Mouse (Mus musculus) layer of hippocampus, adult 9-11 months (tissue): ENCODE measurements at regions not wholly inside any gene's neighbourhood (a gene's known extent, or its start where the extent isn't known, plus 50 kb on each side); places are given as distances from the start of the nearest gene placed in this dataset.

Experiments
- DNase-seq: peaks from one replicate; pipeline ENCODE4 v3.0.0; 2022

DNA sequence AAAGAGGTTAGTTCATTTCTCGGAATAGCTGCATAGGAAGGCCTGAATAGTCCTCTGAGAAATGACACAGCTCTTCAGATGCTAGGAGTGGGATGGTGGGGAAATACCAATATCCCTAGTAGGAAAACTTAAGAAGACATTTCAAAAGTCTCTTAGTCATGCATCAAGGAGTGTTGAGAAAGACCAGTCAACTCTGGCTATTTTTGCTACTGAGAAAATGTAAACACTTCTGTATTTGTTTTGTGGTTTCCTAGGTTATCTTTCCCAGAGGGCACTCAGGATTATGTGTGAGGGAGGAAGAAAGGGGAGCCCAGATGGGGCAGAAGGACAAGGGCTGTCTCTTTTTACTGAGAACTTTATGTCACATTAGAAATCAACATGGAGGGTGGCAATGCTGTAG, 367.8 kb upstream of the Thbs1 start:
- no peak for DNase-seq

DNA sequence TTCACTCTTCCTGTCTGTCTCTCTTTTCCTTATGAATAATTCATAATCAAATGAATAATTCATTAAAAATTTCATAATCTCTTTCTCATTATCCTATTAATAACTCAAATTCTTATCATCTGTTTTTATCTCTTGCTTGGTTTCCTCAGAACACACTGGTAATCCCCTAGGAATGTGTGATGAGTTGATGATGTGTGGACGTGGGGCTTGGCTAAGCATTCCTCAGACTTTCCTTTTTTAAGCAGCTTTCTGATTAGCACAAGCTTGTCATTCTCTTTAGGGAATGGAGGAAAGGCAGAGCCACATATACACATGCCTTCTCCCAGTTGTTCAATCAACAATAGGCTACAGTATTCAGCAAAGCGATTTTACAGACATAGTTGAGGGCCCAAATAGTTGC, 365.9 kb upstream of the Thbs1 start:
- no peak for DNase-seq

DNA sequence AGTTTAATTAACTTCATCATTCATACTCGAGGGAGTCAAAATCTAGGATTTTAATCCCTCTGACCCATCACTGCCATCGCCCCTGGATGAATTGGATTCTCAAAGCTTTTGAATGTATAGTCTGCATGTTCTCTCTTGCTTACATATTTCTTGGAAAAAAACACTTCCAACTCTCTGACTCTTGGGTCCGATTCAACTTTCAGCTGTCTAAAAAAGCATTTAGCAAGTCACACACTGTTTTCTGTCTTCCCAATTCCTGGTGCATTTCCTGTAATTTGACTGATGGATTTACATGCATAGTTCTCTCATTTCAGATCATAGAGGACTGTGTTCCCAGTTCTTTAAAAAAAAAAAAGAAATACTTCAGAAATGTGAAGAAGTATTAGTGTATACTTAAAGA, 364.5 kb upstream of the Thbs1 start:
- DNase-seq = no peak

DNA sequence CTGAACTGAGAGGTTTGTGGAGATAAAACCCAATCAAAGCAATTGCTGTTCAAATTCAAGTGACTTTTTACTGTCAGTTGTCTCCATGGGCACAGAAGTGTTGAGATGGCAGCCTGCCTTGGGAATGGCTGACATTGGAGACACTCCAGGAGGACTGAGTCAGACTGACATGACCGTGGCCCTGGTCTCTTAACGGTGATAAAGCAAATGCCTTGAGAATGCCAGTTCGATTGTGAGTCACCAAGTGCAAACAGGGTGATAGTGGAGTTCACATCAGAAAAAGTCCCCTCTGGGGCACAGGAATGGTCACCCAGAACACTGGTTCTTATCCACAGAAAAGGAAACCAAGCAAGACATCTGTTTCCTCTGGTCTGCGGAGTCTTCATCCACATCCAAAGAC, 362.8 kb upstream of the Thbs1 start:
- DNase-seq = no peak

DNA sequence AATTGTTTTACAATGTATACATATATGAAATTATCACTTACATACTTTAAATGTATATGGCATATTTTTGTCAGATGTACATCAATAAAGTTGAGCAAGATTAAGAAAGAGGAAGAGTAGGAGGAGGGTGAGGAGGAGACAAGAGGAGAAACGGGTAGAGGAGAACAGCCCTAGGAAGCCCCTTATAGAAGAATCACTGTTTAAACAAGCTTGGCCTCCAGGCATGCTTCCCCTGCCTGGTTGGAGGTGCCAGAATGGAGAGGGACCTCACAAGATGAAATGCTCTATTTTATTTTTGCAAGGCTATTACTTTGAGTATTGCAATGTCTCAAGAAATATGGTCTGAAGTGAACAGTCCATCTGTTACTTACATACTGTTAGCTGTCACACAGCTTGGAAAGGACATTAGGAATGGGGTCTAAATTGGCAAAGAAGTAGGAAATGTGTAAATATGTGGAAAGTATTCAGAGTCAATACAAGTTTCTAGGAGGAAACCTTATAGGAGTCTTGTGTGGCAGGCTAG, 352.1 kb upstream of the Thbs1 start:
- DNase-seq = no peak

DNA sequence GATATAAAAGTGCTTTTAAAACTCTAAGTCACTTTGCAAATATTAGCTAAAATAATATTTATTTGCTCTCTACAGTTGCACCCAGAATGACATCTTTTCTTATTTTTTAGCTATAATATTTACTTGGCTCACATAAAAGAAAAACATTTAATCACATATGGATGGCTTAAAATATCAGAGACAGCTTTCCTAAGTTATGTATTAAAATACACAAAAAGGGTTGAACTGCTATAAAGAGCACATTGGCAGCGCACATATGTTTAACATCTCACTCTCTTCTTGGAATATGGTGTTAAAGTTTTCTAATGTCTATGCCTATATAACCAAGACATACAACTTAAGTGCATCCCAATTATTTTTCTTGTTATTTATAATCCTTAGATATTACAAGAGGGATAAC, 348.0 kb upstream of the Thbs1 start:
- DNase-seq = no peak

DNA sequence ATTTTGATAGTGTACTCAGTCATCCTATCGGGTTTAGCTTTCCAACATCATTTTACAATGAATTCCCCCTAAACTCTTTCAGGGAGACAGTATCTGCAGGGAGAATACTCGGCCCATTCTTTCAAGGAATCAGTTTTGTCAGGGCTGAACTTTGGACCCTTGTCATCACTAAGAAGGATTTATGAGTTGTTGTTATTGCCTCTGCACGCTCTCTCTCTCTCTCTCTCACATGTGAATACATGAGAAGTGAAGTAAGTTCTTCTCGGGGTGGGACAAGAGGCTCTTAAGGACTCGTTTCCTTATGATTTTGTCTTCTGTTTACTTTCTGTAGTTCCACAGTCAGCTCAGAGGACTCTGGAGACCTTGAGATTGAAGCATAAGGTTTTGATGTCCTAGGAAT, 346.1 kb upstream of the Thbs1 start:
- no peak for DNase-seq

DNA sequence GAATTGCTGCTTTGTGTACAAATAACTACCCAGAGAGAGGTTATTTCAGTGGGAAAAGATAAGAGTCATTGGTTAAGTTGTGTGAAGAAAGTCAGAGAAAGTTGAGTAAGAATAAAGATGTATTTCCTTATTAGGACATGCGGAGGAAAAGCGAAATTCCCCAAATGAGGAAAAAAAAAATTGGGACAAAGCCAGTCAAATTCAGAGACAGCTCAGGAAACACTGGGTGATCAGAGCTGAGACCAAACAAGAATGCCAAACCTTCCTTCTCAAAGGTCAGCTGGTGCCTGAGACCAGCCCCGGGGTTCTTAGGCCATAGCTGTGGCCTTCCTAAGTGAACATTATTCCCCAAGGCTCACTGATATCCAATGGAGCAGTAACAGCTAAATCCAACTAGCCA, 345.2 kb upstream of the Thbs1 start:
- DNase-seq = no peak

DNA sequence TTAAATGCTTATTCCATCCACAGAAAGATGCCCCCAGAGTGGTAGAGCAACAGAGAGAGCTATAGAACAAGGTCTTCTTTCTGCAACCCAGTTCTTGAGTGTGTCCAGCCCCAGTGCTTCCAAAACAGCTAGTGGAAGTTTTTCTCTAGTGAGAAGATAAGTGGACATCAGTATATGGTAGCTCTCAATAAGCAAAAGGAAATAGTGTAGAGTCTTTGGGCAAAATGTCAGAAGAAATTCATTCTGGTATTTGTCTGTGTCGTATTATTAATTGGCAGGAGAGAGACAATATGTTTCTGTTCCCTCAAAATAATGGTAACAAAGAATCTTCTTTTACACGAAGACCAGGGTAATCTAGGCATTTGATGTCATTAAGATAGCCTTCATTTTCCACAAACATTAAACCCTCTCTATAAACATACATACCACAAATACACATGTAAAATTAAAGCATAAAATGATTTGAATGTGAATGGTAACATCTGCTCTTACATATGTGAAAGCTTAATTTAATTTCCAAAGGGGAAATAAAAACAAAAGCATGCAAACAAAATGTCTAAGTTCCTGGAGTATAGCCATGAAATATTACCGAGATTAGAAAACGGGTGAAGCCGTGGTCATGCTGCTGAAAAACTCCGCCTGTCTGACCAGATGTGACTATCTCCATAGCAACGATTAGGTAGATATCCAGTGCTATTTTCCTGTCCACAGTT, 342.1 kb upstream of the Thbs1 start:
- DNase-seq = no peak

DNA sequence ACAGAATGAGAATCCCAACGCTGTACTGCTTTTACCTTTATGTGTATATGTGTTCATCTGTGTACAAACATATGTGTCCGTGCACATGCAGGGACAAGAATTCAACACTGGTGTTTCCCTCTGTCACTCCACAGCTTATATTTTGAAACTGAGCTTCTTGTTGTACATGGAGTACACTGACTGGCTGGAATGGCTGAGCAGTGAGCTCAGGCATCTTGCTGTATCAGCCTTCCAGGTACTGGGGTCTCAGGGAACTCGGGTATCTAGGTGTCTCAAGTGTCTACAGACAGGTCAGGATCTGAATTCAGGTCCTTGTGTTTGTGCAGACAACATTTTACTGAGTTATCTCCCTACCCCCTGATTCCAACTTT, 341.6 kb upstream of the Thbs1 start:
- no peak for DNase-seq

DNA sequence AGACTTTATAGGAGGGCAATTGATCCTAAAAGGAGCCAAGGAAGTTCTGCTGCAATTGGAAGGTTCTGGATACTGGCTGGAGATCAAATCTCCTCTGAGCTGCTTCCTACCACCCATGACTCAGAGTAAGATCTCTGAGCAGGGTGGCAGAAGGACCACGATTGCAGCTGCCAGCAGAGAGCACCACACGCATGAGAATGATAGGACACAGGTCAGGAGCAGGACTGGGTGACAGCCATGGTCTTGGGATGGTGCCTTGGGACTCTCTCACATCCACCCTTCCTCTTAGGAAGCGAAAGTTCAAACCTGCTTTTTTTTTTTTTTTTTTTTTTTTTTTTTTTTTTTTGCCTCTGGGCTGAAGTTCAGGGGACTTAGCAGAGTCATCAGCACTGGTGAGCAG, 331.4 kb upstream of the Thbs1 start:
- DNase-seq = no peak

DNA sequence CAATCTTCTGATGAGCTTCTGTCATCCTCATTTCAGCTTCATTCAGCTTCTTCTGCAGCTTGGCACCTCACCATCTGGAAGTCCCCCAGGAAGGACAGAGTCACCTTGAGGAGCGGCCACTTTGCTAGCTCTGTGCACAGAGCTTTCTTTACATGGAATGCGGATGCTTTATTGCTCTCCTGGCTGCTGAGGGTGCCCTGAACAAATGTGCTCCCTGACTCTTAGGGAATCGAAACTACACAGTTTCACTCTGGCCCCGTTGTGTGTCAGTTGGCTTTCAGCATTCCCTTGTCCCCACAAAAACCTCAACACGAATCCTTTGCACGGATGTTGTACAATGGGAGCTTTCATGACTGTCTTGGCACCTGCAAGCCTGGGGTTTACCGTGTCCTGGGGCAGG, 330.9 kb upstream of the Thbs1 start:
- no peak for DNase-seq

DNA sequence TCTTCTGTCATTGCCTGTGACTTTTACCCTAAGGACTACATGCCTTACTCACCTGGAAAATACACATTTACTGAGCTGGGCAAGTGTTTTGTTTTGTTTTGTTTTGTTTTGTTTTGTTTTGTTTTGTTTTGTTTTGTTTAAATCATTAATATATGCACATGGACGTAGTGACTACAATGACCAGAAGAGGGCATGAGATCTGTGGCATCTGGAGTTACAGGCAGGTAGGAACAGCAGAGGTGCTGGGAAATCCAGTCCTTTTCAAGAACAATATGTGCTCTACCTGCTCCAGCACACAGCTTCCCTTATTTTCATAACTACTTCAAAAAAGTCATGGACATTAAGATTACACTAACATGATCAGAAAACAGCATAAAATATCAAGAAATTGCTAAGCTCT, 324.4 kb upstream of the Thbs1 start:
- DNase-seq = no peak

DNA sequence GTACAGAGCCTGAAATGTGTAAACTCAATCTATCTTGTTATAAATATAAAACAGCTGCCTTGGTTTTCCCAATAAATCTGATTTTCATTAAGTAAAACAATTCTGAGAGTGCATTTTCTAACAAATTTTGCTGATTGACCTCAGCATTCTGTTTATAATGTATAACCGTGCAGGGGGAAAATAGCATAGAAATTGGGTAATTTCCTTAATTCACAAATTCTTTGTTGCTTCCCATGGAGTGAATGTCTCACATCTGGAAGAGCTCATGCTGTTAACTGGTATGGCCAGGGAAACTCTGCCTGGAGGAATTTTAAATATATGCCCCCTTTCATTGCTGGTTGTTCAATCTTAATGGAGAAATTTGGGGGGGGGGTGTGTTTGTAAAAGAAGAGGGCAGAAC, 317.4 kb upstream of the Thbs1 start:
- DNase-seq = no peak

DNA sequence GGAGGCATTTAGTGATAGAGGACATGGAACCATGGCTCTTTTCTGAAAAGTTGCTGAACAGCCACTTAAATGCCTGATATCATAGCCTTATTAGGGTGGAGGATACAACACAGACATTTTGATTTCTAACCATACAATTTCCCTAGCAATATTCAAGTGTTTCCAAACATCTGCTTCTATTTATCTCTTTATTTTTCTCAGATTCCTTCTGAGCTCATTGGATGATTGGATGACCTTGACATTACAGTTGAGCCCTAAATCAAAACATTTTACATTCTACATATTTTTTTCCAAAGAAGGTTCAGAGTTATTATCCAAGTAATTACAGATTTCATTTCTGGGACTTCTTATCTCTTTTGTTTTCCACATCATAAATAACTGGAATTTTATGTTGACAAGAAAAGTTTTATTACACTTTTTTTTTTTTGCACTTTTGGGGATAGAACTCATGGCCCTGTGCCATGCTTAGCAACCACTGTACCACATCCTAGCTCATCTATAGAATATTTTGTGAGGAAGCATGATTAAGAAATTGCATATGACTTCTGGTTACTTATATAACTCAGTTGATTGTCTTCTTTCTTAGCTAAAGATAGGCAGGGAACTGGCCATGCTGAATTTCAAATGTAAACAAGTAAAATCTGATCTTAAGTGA, 309.6 kb upstream of the Thbs1 start:
- no peak for DNase-seq

DNA sequence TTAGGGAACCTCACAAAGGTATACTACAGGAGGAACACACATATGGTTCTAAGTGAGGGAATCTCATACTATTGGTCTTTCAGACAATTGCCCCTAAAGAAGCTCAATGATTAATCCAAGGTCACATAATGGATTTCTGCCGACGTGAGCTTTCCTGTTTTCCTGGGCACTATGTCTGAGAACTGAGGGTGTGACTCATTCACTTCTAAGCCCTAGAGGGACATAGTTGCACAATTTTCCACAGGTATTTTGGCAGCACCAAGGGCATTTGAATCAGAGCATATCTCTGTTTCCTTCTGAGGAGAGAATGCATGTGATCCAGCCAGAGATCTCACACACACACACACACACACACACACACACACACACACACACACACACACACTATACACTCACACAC, 309.0 kb upstream of the Thbs1 start:
- DNase-seq = no peak

DNA sequence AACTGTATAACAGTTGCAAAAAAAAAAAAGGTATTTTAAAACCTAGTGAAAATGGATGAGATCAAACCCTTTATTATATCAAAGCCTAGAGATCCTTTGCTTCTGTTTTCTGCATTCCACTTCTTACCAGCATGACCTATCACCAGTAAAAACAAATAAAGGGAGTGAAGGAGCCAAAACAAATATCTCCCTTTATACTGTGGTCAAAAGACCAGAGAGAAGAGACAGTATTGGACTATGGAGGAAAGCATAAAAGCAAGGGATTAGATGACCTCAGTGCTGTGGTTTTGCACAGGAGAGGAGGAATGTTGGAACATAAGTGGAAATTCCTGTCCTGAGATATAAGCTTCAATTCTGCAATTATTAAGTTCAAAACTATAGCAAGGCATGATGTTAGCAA, 307.0 kb upstream of the Thbs1 start:
- no peak for DNase-seq

DNA sequence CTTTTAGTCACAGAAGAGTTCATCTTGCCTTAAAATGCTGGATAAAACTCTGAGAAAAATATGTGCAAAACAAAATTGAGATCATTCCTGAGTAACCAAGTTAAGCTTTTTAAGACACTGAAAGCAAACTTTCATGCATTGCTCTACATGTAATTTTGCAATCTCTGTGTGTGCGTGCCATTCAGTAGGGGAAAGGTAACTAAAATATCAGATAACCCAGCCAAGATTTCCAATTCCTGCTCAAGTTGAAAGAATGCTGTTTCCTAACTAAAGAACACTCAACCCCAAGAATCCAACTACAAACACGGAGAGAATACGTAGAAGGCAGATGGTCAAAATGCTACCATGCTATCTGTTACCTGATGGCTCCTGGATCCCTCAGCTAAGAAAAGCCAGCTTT, 304.6 kb upstream of the Thbs1 start:
- DNase-seq = no peak

DNA sequence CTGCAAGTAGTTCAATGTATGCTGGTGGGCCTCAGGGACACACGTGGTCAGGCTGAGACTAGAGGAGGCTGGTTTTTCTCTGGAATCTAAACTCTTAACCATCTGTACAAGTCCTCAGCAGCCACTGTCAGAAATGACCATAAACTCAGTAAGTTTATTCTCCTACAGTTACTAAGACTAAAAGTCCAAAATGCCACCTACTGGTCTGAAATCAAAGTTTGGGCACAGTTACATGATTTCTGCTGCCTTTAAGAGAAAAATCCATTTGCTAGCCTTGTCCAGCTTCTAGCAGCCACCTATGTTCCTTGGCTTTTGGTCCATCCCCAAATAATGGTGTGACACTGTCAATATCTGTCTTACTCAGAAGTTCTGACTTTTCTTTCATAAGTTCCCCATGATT, 300.2 kb upstream of the Thbs1 start:
- no peak for DNase-seq

DNA sequence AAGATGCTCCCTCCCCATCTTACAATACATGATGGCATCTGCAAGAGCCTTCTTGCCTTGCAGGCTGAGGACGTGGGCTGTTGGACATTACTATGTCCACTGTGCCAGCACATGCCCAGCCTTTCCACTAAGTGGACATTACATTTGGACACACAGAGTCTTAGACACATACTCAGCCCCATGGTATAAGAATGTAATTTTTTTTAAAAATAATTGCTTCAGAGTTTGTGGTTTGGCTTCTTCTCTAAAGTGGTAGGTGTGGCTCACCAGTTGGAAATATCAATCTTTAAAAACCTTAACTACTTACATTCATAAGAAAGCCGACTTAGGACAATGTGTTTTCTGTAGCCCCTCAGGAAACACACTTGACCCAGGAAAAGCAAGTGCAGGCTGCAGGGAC, 299.7 kb upstream of the Thbs1 start:
- no peak for DNase-seq

DNA sequence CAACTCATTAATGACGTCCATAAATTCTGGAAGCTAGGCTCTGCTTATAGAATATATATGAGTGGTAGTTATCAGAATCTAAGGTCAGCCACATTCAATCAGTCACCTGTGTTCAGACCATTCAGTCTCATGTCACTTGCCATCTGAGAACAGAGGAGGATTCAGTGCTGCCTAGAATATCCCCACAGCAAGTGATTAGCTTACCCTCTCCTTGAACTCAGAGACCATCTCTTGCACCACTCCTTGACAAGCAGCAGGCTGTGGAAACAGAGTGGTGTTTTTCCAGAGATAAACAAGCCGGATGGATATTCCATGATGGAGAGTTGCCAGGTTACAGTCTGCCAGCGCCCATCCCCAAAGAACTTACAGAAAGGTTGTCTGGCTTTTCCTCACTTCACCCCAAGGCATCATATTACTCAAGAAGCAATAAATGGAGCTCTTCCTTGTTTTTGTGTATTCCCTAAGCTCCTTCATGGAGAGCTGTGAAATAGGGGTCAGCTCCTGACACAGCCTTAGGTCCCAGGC, 291.9 kb upstream of the Thbs1 start:
- no peak for DNase-seq

DNA sequence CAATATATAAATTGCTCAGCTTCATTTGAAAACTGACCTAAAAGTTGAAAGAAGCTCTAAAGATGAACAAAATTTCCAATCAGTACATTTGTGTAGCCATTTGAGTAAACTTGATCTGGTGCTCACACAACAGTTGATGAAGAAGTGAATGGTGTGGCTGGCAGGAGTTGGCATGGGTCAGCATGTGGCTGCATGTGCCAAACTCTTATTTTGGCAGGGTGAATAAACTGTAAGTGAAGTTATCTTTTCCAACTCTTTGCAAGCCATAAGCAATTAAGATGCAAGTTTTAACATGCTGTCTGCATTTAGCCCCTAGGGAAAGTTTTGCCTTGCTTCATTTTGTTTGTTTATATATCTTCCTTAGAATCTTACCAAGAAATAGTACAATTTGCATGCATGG, 291.0 kb upstream of the Thbs1 start:
- no peak for DNase-seq

DNA sequence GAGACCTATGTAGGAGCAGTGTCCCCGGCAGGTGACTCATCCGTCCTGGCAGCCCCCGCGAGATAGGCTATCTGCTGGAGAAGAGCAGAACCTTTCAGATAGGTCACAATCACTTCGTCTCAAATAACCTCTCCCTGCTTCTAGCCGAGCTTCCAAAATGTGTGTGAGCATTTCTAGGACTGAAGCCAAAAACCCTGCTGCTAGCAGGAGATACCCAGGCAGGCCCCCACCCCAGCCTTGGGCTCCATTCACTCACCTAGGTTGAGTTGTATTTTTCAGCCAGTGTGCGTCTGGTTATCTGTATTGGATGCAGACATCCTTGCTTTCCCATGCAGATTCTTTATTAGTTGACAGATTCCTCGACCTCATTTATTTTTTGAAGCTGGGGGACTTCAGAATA, 286.6 kb upstream of the Thbs1 start:
- DNase-seq = no peak

DNA sequence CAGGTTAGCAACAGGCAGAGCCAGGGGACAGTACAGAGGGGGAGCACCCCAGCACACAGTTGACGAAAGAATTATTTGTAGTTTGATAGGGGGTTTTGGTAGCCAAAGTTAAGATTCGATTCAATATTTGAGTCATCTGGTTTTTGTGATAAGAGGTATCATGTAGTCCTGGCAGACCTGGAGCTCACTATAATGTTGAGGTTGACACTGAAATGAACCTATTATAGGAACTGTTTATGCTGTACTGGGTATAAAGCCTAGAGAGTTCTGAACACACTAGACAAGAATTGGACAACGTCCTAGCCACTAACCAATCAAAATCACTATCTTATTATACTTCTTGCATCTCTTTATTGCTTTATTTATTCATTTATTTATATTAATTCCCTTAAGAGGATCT, 284.4 kb upstream of the Thbs1 start:
- DNase-seq = no peak

DNA sequence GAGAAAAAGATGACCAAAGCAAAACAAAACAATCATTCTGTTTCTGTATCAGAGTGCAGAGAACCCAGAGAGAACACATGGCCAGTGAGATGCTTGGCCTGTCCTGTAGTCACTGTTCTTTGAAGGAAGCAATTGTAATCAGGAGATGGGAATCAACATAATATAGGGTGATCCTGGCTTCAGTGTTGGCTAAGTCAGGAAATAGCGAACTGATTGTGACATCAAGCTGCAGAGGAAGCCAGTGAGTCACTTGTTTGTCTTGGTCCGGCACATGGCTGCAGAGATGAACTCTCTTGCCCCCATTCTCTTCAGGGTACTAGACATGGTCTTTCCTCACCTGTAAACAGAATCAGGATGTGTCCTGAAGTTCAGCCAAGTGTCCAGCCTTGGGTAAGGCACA, 273.3 kb upstream of the Thbs1 start:
- no peak for DNase-seq
